Mouse (Mus musculus): ENCODE results near the gene Bricd5.
A peak's percentile ranks its signal among the peaks of the same experiment; 100 is the strongest.
"Not testable (repeated sequence)": the region's sequence is repeated elsewhere in the genome, so short reads cannot be mapped to it uniquely, and the experiment has no call there.

The Bricd5 gene

GRCm38 (mm10) chr17:24473612-24474275 is at the start of gene Bricd5:
TSS of gene Bricd5 (plus strand) at chr17:24473884.
- DNase-seq (ENCODE audit: low spot score in 2 of 2) = no peak

- no peak for DNase-seq (ENCODE audit: low spot score in 2 of 2)
These were observed 49.2 kb upstream of the Bricd5 start for GRCm38 (mm10) chr17:24424489-24424888.

GRCm38 (mm10) chr17:24425326-24425725 is 48.4 kb upstream of the Bricd5 start:
- DNase-seq (ENCODE audit: low spot score in 2 of 2) = not testable (repeated sequence)

GRCm38 (mm10) chr17:24425905-24426304 is 47.8 kb upstream of the Bricd5 start:
- no peak for DNase-seq (ENCODE audit: low spot score in 2 of 2)

- peak; percentile 83 to 89 for DNase-seq (ENCODE audit: low spot score in 2 of 2)
These were observed 47.1 kb upstream of the Bricd5 start, which contains the start of gene Eci1 for GRCm38 (mm10) chr17:24426471-24427169. TSS of gene Eci1 (plus strand) at chr17:24426641.

- DNase-seq (ENCODE audit: low spot score in 2 of 2) = no peak
These were observed 46.5 kb upstream of the Bricd5 start for GRCm38 (mm10) chr17:24427170-24427557.

- no peak for DNase-seq (ENCODE audit: low spot score in 2 of 2)
These were observed 44.3 kb upstream of the Bricd5 start for GRCm38 (mm10) chr17:24429201-24429983.

- DNase-seq (ENCODE audit: low spot score in 2 of 2) = no peak
These were observed 36.7 kb upstream of the Bricd5 start for GRCm38 (mm10) chr17:24437016-24437415.

- no peak for DNase-seq (ENCODE audit: low spot score in 2 of 2)
These were observed 33.3 kb upstream of the Bricd5 start for GRCm38 (mm10) chr17:24440377-24440776.

GRCm38 (mm10) chr17:24441148-24441547 is 32.5 kb upstream of the Bricd5 start:
- DNase-seq (ENCODE audit: low spot score in 2 of 2) = no peak

- no peak for DNase-seq (ENCODE audit: low spot score in 2 of 2)
These were observed 31.6 kb upstream of the Bricd5 start for GRCm38 (mm10) chr17:24442107-24442506.

- DNase-seq (ENCODE audit: low spot score in 2 of 2) = no peak
These were observed 31.0 kb upstream of the Bricd5 start, which contains the start of gene Dnase1l2 for GRCm38 (mm10) chr17:24442632-24443155. TSS of gene Dnase1l2 (minus strand) at chr17:24443105.

- peak in 1 of 2 experiments; percentile 40 for DNase-seq (ENCODE audit: low spot score in 2 of 2)
These were observed 30.3 kb upstream of the Bricd5 start for GRCm38 (mm10) chr17:24443409-24443808.

- DNase-seq (ENCODE audit: low spot score in 2 of 2) = no peak
These were observed 27.1 kb upstream of the Bricd5 start for GRCm38 (mm10) chr17:24446590-24446989.

GRCm38 (mm10) chr17:24449507-24449906 is 24.2 kb upstream of the Bricd5 start:
- DNase-seq (ENCODE audit: low spot score in 2 of 2) = no peak

- DNase-seq (ENCODE audit: low spot score in 2 of 2) = no peak
These were observed 22.5 kb upstream of the Bricd5 start for GRCm38 (mm10) chr17:24451220-24451619.

- no peak for DNase-seq (ENCODE audit: low spot score in 2 of 2)
These were observed 20.3 kb upstream of the Bricd5 start for GRCm38 (mm10) chr17:24453372-24453771.

GRCm38 (mm10) chr17:24454218-24454755 is 19.4 kb upstream of the Bricd5 start:
- no peak for DNase-seq (ENCODE audit: low spot score in 2 of 2)

- peak; percentile 98 to 99 for DNase-seq (ENCODE audit: low spot score in 2 of 2)
These were observed 18.7 kb upstream of the Bricd5 start for GRCm38 (mm10) chr17:24454756-24455522.

- DNase-seq (ENCODE audit: low spot score in 2 of 2) = not testable (repeated sequence)
These were observed 18.0 kb upstream of the Bricd5 start for GRCm38 (mm10) chr17:24455523-24456206.

All from right cerebral cortex, postnatal 36 days (tissue).